Mouse (Mus musculus): ENCODE results near the gene Gm10663.

DNA sequence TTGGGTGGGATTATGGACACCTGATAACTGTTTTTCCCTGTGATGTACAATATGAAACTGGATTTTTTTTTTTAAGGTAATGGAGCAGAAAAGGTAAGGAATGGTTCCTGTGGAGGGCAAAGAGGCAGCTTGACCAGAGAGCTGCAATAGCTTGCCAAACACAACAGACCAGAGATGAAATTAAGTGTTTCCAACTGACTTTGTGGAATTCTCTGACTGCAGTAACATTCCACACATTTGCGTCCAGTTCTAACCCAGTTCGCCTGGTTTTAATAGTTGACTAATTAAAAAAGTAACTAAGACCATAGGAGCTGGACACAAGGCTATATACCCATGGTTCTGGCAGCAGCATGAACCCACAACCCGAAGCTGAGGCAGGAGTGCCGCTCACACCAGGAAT lies 45.1 kb upstream of the Gm10663 start:
- TF ChIP-seq GATA1 (IDR thresholded peaks at IDR 0.05; ENCODE audit: low read length) (no peak), TAL1 (IDR thresholded peaks at IDR 0.05; ENCODE audit: low read length) (no peak)
